Mouse (Mus musculus) telencephalon, adult 2 months (tissue): ENCODE measurements around the gene Col4a6.
A peak's percentile ranks its signal among the peaks of the same experiment; 100 is the strongest.

ENCODE experiments used
- DNase-seq: peaks from one replicate; pipeline ENCODE4 v3.0.0-alpha.2; 2011; ENCODE audit warnings: low read depth, low spot score

Gene Col4a6

GRCm38 (mm10) chrX:141473470-141474302 is at the start of gene Col4a6:
Gene Col4a6 (minus strand): TSS chrX:141474076.
- DNase-seq: no peak

GRCm38 (mm10) chrX:141503125-141503524 is 29.2 kb upstream of the Col4a6 start:
- DNase-seq: no peak

GRCm38 (mm10) chrX:141494545-141494944 is 20.7 kb upstream of the Col4a6 start:
- DNase-seq: no peak

GRCm38 (mm10) chrX:141475566-141476327 is 1.9 kb upstream of the Col4a6 start:
- DNase-seq: no peak

GRCm38 (mm10) chrX:141475110-141475509 is 1.2 kb upstream of the Col4a6 start, which contains the start of gene Col4a5:
Gene Col4a5 (plus strand): TSS chrX:141475385.
- DNase-seq: no peak

GRCm38 (mm10) chrX:141447936-141448335 is 25.9 kb downstream of the Col4a6 start:
- no peak for DNase-seq

- DNase-seq: no peak
Measured at GRCm38 (mm10) chrX:141439423-141439822, 34.5 kb downstream of the Col4a6 start.

- no peak for DNase-seq
Measured at GRCm38 (mm10) chrX:141436780-141437179, 37.1 kb downstream of the Col4a6 start.

GRCm38 (mm10) chrX:141415318-141415717 is 58.6 kb downstream of the Col4a6 start:
- no peak for DNase-seq

GRCm38 (mm10) chrX:141396243-141396642 is 77.6 kb downstream of the Col4a6 start:
- no peak for DNase-seq

GRCm38 (mm10) chrX:141385399-141386105 is 88.3 kb downstream of the Col4a6 start:
- DNase-seq: no peak

- DNase-seq: no peak
Measured at GRCm38 (mm10) chrX:141384632-141385031, 89.2 kb downstream of the Col4a6 start.

GRCm38 (mm10) chrX:141370276-141370675 is 103.6 kb downstream of the Col4a6 start:
- DNase-seq: peak; percentile 21

- DNase-seq: no peak
Measured at GRCm38 (mm10) chrX:141363331-141363730, 110.5 kb downstream of the Col4a6 start.

GRCm38 (mm10) chrX:141341417-141341816 is 132.5 kb downstream of the Col4a6 start:
- DNase-seq: no peak

- DNase-seq: peak; percentile 27
Measured at GRCm38 (mm10) chrX:141328044-141328443, 145.8 kb downstream of the Col4a6 start.

- no peak for DNase-seq
Measured at GRCm38 (mm10) chrX:141324201-141324600, 149.7 kb downstream of the Col4a6 start.

- DNase-seq: no peak
Measured at GRCm38 (mm10) chrX:141316217-141316616, 157.7 kb downstream of the Col4a6 start.

GRCm38 (mm10) chrX:141315795-141316194 is 158.1 kb downstream of the Col4a6 start:
- DNase-seq: no peak

- no peak for DNase-seq
Measured at GRCm38 (mm10) chrX:141292702-141293462, 181.0 kb downstream of the Col4a6 start.

GRCm38 (mm10) chrX:141276397-141276796 is 197.5 kb downstream of the Col4a6 start:
- no peak for DNase-seq
